Mouse (Mus musculus): ENCODE measurements at regions not wholly inside any gene's neighbourhood (a gene's known extent, or its start where the extent isn't known, plus 50 kb on each side); places are given as distances from the start of the nearest gene placed in this dataset.
"Not testable (repeated sequence)": the region's sequence is repeated elsewhere in the genome, so short reads cannot be mapped to it uniquely, and the experiment has no call there.

DNA sequence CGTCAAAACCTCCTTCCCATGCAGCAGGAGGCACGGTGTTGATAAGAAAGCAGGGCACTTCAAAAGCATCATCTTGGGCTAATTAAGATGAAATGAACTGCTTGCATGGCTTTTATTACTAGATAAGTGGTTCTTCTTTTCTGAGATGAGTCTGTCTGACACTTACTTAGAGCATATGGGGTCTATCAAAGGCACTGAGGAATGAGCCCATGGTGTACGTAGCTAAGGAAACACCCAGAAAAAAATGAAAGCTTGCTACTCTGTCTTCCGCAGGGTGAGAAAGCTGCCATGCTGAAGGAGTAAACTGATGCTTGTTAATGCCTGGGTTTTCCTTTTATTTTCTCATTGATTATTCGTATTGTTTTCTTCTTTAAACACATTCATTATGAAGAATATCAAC lies 176.5 kb upstream of the Ift57 start:
- DNase-seq (ENCODE audit: low read depth, low spot score), result no peak
- H3K9ac ChIP-seq (ENCODE audit: control insufficient read depth, low read depth, low read length, poor library complexity, severe bottlenecking), result no peak overlapping the region
- TF ChIP-seq MXI1 (IDR thresholded peaks at IDR 0.05; ENCODE audit: low read depth, low read length), result no peak
- no peak for TF ChIP-seq MEF2A (IDR thresholded peaks at IDR 0.05; ENCODE audit: extremely low read depth, insufficient replicate concordance, low read depth, low read length, poor library complexity, severe bottlenecking)
- TF ChIP-seq ZNF384 (IDR thresholded peaks at IDR 0.05; ENCODE audit: low read depth, low read length), result no peak
- no peak for TF ChIP-seq RCOR1 (IDR thresholded peaks at IDR 0.05; ENCODE audit: low read depth, low read length)
- no peaks in the 10 kb centered on the region for H3K4me1 ChIP-seq (ENCODE audit: control insufficient read depth in 1 of 2, insufficient read depth in 2 of 2, low read length in 2 of 2)
- H3K4me3 ChIP-seq (ENCODE audit: control insufficient read depth in 1 of 2, insufficient read depth in 1 of 2, low read depth in 2 of 2, low read length in 2 of 2), result no peak overlapping the region
- H3K27me3 ChIP-seq (ENCODE audit: control insufficient read depth in 1 of 2, insufficient read depth in 2 of 2, low read length in 2 of 2), result peaks cover 0 to 3% of the 10 kb centered on the region in 2 experiments; a peak in 2 of 4 replicates
- no peaks in the 10 kb centered on the region for H3K79me2 ChIP-seq (ENCODE audit: control insufficient read depth, insufficient read depth, low read length, poor library complexity)
- H3K9me3 ChIP-seq (replicated peaks; ENCODE audit: insufficient read depth, low read length), result no peaks in the 10 kb centered on the region
- no peak overlapping the region for H3K27ac ChIP-seq (ENCODE audit: control insufficient read depth, low read depth, low read length)
- no peaks in the 10 kb centered on the region for H3K36me3 ChIP-seq (ENCODE audit: control insufficient read depth in 1 of 2, insufficient read depth in 2 of 2, low read length in 2 of 2)

DNA sequence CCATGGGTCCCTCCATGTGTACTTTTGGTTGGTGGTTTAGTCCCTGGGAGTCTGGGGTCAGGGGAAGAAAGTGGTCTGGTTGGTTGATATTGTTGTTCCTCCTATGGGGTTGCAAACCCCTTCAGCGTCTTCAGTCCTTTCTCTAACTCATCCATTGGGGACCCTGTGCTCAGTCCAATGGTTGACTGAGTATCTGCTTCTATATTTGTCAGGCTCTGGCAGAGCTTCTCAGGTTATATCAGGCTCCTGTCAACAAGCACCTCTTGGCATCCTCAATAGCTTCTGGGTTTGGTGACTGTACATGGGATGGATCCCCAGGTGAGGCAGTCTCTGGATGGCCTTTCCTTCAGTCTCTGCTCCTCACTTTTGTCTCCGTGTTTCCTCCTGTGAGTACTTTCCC lies 170.4 kb upstream of the Ift57 start:
- H3K9me3 ChIP-seq (replicated peaks; ENCODE audit: insufficient read depth, low read length); DNase-seq (ENCODE audit: low read depth, low spot score); H3K4me1 ChIP-seq (ENCODE audit: control insufficient read depth in 1 of 2, insufficient read depth in 2 of 2, low read length in 2 of 2); H3K79me2 ChIP-seq (ENCODE audit: control insufficient read depth, insufficient read depth, low read length, poor library complexity); H3K9ac ChIP-seq (ENCODE audit: control insufficient read depth, low read depth, low read length, poor library complexity, severe bottlenecking); H3K4me3 ChIP-seq (ENCODE audit: control insufficient read depth in 1 of 2, insufficient read depth in 1 of 2, low read depth in 2 of 2, low read length in 2 of 2); H3K36me3 ChIP-seq (ENCODE audit: control insufficient read depth in 1 of 2, insufficient read depth in 2 of 2, low read length in 2 of 2); H3K27me3 ChIP-seq (ENCODE audit: control insufficient read depth in 1 of 2, insufficient read depth in 2 of 2, low read length in 2 of 2); H3K27ac ChIP-seq (ENCODE audit: control insufficient read depth, low read depth, low read length): not testable (repeated sequence)

DNA sequence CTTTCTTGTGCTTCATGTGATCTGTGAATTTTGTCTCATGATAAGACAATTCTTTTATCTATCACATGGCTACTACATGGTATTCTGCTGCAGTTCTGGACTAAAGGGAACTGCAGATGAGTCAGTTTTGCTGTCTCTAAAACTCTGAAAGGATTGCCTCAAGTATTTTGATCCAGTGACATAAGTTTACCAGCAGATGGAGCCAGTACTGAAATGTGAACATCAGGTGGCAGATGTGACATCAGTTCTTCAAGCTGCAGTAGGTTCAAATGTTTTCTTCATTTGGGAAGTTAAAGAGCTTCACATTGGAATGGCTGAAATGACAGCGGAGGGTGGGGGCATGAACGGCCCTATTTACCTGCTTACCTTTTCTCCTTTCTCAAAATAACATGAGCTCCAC lies 170.0 kb upstream of the Ift57 start:
- Histone ChIP-seq H3K27me3 (ENCODE audit: control insufficient read depth in 1 of 2, insufficient read depth in 2 of 2, low read length in 2 of 2) (peaks cover 0 to 3% of the 10 kb centered on the region in 2 experiments; a peak in 3 of 4 replicates), H3K9me3 (replicated peaks; ENCODE audit: insufficient read depth, low read length) (no peaks in the 10 kb centered on the region), H3K27ac (ENCODE audit: control insufficient read depth, low read depth, low read length) (no peak overlapping the region), H3K4me3 (ENCODE audit: control insufficient read depth in 1 of 2, insufficient read depth in 1 of 2, low read depth in 2 of 2, low read length in 2 of 2) (no peak overlapping the region), H3K4me1 (ENCODE audit: control insufficient read depth in 1 of 2, insufficient read depth in 2 of 2, low read length in 2 of 2) (no peaks in the 10 kb centered on the region), H3K36me3 (ENCODE audit: control insufficient read depth in 1 of 2, insufficient read depth in 2 of 2, low read length in 2 of 2) (no peaks in the 10 kb centered on the region), H3K79me2 (ENCODE audit: control insufficient read depth, insufficient read depth, low read length, poor library complexity) (no peaks in the 10 kb centered on the region), H3K9ac (ENCODE audit: control insufficient read depth, low read depth, low read length, poor library complexity, severe bottlenecking) (no peak overlapping the region)
- TF ChIP-seq ZNF384 (IDR thresholded peaks at IDR 0.05; ENCODE audit: low read depth, low read length) (no peak), RCOR1 (IDR thresholded peaks at IDR 0.05; ENCODE audit: low read depth, low read length) (0 out of 2 replicates have a peak, but pooled peaks have one; percentile 14), ZC3H11A (IDR thresholded peaks at IDR 0.05; ENCODE audit: low read depth, low read length) (peak; percentile 86), RAD21 (IDR thresholded peaks at IDR 0.05; ENCODE audit: low read depth, low read length) (peak; percentile 81), CTCF (IDR thresholded peaks at IDR 0.05 in 2 of 3, conservative IDR thresholded peaks at IDR 0.05 in 1 of 3; ENCODE audit: control insufficient read depth in 1 of 3, insufficient read depth in 1 of 3, low read depth in 2 of 3, low read length in 3 of 3, poor library complexity in 1 of 3, severe bottlenecking in 1 of 3) (peak; percentile 13 to 79 (median 48); a peak in 5 of 6 replicates), SIN3A (IDR thresholded peaks at IDR 0.05; ENCODE audit: low read length) (peak; percentile 49), SMC3 (IDR thresholded peaks at IDR 0.05; ENCODE audit: low read depth, low read length) (peak; percentile 96), CHD1 (IDR thresholded peaks at IDR 0.05; ENCODE audit: low read depth, low read length) (no peak)
- peak; percentile 71 for DNase-seq (ENCODE audit: low read depth, low spot score)

Measured in MEL (cell line).